Mouse (Mus musculus): Measurements from ENCODE around the gene Shank3. TPM values are rescaled to one million over a fixed set of nuclear protein-coding genes. Genes with fewer than 3 reads are reported as not detected.

The Shank3 gene
- polyA plus RNA-seq, 1 experiment from 2014 or later = 0.70 TPM

DNA sequence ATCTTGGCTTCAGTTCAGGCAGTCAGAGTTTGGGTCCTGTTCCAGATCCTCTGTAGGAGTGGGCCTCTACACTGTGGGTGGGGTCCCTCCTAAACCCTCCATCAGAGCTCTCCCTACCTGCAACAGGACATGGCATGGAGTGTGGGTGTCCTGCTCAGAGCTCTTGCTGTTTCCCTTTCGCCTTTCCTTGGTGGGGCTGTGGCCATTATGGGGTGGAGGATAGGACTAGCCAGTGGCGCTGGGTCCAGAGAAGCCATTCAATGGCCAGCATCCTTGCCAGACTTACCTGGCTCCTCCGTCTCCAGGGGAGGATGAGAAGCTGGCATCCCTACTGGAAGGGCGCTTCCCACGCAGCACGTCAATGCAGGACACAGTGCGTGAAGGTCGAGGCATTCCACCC is 47.9 kb downstream of the Shank3 start:
- H3K4me3 ChIP-seq (ENCODE audit: low read length) = peak overlapping the region; percentile 34
- WGBS = 60% methylated on average over 8 of the region's 8 CpGs
- peak overlapping the region; percentile 54 for H3K4me2 ChIP-seq (ENCODE audit: low read depth, low read length)
- H3K4me1 ChIP-seq (ENCODE audit: control insufficient read depth, insufficient read depth, low read length) = no peaks in the 10 kb centered on the region
- H3K9ac ChIP-seq (ENCODE audit: low read depth, low read length) = no peak overlapping the region; the same call in 1 of the 2 replicates
- 0 out of 2 replicates have a peak, but pooled peaks have one; percentile 18 for ATAC-seq
- H3K27me3 ChIP-seq (replicated peaks; ENCODE audit: control insufficient read depth, insufficient read depth, low read length) = peaks cover 17% of the 10 kb centered on the region; the same call in 1 of the 2 replicates
- no peaks in the 10 kb centered on the region for H3K9me3 ChIP-seq (ENCODE audit: control insufficient read depth, low read length)
- H3K27ac ChIP-seq (ENCODE audit: low read length) = no peak overlapping the region
- H3K36me3 ChIP-seq (ENCODE audit: control insufficient read depth, insufficient read depth, low read length) = no peaks in the 10 kb centered on the region

DNA sequence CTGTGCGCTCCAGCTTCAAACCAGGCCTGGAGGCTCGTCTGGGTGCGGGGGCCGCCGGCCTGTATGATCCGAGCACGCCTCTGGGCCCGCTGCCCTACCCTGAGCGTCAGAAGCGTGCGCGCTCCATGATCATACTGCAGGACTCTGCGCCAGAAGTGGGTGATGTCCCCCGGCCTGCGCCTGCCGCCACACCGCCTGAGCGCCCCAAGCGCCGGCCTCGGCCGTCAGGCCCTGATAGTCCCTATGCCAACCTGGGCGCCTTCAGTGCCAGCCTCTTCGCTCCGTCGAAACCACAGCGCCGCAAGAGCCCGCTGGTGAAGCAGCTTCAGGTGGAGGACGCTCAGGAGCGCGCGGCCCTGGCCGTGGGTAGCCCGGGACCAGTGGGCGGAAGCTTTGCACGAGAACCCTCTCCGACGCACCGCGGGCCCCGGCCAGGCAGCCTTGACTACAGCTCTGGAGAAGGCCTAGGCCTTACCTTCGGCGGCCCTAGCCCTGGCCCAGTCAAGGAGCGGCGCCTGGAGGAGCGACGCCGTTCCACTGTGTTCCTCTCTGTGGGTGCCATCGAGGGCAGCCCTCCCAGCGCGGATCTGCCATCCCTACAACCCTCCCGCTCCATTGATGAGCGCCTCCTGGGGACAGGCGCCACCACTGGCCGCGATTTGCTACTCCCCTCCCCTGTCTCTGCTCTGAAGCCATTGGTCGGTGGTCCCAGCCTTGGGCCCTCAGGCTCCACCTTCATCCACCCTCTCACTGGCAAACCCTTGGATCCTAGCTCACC is 48.6 kb downstream of the Shank3 start:
- Histone ChIP-seq H3K27me3 (replicated peaks; ENCODE audit: control insufficient read depth, insufficient read depth, low read length) (peaks cover 17% of the 10 kb centered on the region; the same call in 1 of the 2 replicates), H3K9ac (ENCODE audit: low read depth, low read length) (peak overlapping the region; percentile 40), H3K4me2 (ENCODE audit: low read depth, low read length) (peak overlapping the region; percentile 54), H3K36me3 (ENCODE audit: control insufficient read depth, insufficient read depth, low read length) (no peaks in the 10 kb centered on the region), H3K4me3 (ENCODE audit: low read length) (peak overlapping the region; percentile 34), H3K4me1 (ENCODE audit: control insufficient read depth, insufficient read depth, low read length) (no peaks in the 10 kb centered on the region), H3K9me3 (ENCODE audit: control insufficient read depth, low read length) (no peaks in the 10 kb centered on the region), H3K27ac (ENCODE audit: low read length) (no peak overlapping the region)
- peak; percentile 58 for ATAC-seq
- 24% methylated on average over 58 of the region's 58 CpGs for WGBS

DNA sequence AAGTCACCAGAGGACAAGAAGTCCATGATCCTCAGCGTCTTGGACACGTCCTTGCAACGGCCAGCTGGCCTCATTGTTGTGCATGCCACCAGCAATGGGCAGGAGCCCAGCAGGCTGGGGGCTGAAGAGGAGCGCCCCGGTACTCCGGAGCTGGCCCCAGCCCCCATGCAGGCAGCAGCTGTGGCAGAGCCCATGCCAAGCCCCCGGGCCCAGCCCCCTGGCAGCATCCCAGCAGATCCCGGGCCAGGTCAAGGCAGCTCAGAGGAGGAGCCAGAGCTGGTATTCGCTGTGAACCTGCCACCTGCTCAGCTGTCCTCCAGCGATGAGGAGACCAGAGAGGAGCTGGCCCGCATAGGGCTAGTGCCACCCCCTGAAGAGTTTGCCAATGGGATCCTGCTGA is 49.4 kb downstream of the Shank3 start:
- Histone ChIP-seq H3K9ac (ENCODE audit: low read depth, low read length) (no peak overlapping the region), H3K27ac (ENCODE audit: low read length) (no peak overlapping the region), H3K36me3 (ENCODE audit: control insufficient read depth, insufficient read depth, low read length) (no peaks in the 10 kb centered on the region), H3K4me2 (ENCODE audit: low read depth, low read length) (0 out of 2 replicates have a peak overlapping the region, but pooled peaks have one; percentile 54), H3K9me3 (ENCODE audit: control insufficient read depth, low read length) (no peaks in the 10 kb centered on the region), H3K4me1 (ENCODE audit: control insufficient read depth, insufficient read depth, low read length) (no peaks in the 10 kb centered on the region), H3K4me3 (ENCODE audit: low read length) (no peak overlapping the region), H3K27me3 (replicated peaks; ENCODE audit: control insufficient read depth, insufficient read depth, low read length) (peaks cover 17% of the 10 kb centered on the region; the same call in 1 of the 2 replicates)
- 49% methylated on average over 11 of the region's 11 CpGs for WGBS
- 0 out of 2 replicates have a peak, but pooled peaks have one; percentile 21 for ATAC-seq

DNA sequence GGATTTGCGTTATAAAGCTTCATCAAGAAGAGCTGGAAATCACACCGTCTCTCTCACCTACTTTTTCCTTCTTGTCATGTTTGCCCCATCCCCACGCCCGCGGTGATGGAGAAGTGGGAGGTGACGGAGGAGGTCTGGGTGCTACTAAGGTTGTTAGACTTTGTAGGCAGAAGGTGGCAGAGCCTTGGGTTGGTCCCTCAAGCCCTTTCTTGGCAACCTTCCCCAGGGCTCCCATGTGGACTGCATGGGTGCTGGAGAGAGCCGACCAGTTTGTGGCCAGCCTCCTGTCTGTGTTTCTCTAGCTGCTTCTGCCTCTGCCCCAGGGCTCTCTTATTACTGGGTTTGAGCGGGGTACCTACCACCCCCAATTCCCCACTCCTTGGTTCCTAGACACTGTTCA is 51.1 kb downstream of the Shank3 start:
- H3K27ac ChIP-seq (ENCODE audit: low read length) = no peak overlapping the region
- no peak overlapping the region for H3K9ac ChIP-seq (ENCODE audit: low read depth, low read length)
- H3K4me2 ChIP-seq (ENCODE audit: low read depth, low read length) = no peak overlapping the region
- H3K36me3 ChIP-seq (ENCODE audit: control insufficient read depth, insufficient read depth, low read length) = no peaks in the 10 kb centered on the region
- no peak overlapping the region for H3K4me3 ChIP-seq (ENCODE audit: low read length)
- no peaks in the 10 kb centered on the region for H3K4me1 ChIP-seq (ENCODE audit: control insufficient read depth, insufficient read depth, low read length)
- peaks cover 17% of the 10 kb centered on the region; the same call in 1 of the 2 replicates for H3K27me3 ChIP-seq (replicated peaks; ENCODE audit: control insufficient read depth, insufficient read depth, low read length)
- 92% methylated on average over 8 of the region's 8 CpGs for WGBS
- no peak for ATAC-seq
- no peaks in the 10 kb centered on the region for H3K9me3 ChIP-seq (ENCODE audit: control insufficient read depth, low read length)

- H3K4me1 ChIP-seq (ENCODE audit: control insufficient read depth, insufficient read depth, low read length) = no peaks in the 10 kb centered on the region
- H3K36me3 ChIP-seq (ENCODE audit: control insufficient read depth, insufficient read depth, low read length) = no peaks in the 10 kb centered on the region
- H3K9ac ChIP-seq (ENCODE audit: low read depth, low read length) = no peak overlapping the region
- no peak overlapping the region for H3K4me2 ChIP-seq (ENCODE audit: low read depth, low read length)
- no peaks in the 10 kb centered on the region for H3K9me3 ChIP-seq (ENCODE audit: control insufficient read depth, low read length)
- ATAC-seq = no peak
- peaks cover 17% of the 10 kb centered on the region; the same call in 1 of the 2 replicates for H3K27me3 ChIP-seq (replicated peaks; ENCODE audit: control insufficient read depth, insufficient read depth, low read length)
- WGBS = 84% methylated on average over 1 of the region's 1 CpGs
- no peak overlapping the region for H3K4me3 ChIP-seq (ENCODE audit: low read length)
- H3K27ac ChIP-seq (ENCODE audit: low read length) = no peak overlapping the region
These were observed 52.3 kb downstream of the Shank3 start for GRCm38 (mm10) chr15:89551733-89552132.

DNA sequence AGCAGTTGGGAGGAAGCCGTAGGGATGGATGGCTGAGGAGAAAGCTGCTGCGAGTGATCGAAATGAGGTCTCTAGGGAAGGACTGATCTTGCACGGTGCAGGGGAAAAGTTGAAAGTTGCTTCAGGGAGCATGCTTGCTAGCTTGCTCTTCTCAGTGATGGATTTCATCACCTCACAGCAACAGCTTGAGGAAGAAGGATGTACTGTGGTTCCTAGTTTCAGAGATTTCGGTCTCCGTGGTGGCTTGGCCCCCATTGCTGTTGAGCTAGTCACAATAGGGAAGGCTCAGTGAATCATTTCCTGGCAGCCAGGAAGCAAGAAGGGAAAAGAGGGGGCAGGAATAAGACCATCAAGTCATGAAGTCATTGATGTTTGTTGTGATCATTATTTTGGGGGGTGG is 56.2 kb downstream of the Shank3 start:
- no peak overlapping the region for H3K4me2 ChIP-seq (ENCODE audit: low read depth, low read length)
- H3K9ac ChIP-seq (ENCODE audit: low read depth, low read length) = no peak overlapping the region
- H3K9me3 ChIP-seq (ENCODE audit: control insufficient read depth, low read length) = no peaks in the 10 kb centered on the region
- H3K4me1 ChIP-seq (ENCODE audit: control insufficient read depth, insufficient read depth, low read length) = peaks cover 13% of the 10 kb centered on the region; the same call in 1 of the 2 replicates
- 88% methylated on average over 6 of the region's 6 CpGs for WGBS
- no peak overlapping the region for H3K27ac ChIP-seq (ENCODE audit: low read length)
- H3K27me3 ChIP-seq (replicated peaks; ENCODE audit: control insufficient read depth, insufficient read depth, low read length) = peaks cover 21% of the 10 kb centered on the region
- no peaks in the 10 kb centered on the region for H3K36me3 ChIP-seq (ENCODE audit: control insufficient read depth, insufficient read depth, low read length)
- no peak for ATAC-seq
- H3K4me3 ChIP-seq (ENCODE audit: low read length) = no peak overlapping the region

- peak; percentile 39; the same call in 1 of the 2 replicates for ATAC-seq
- H3K27ac ChIP-seq (ENCODE audit: low read length) = no peak overlapping the region
- H3K9me3 ChIP-seq (ENCODE audit: control insufficient read depth, low read length) = no peaks in the 10 kb centered on the region
- H3K9ac ChIP-seq (ENCODE audit: low read depth, low read length) = no peak overlapping the region
- peaks cover 13% of the 10 kb centered on the region; the same call in 1 of the 2 replicates for H3K4me1 ChIP-seq (ENCODE audit: control insufficient read depth, insufficient read depth, low read length)
- H3K4me3 ChIP-seq (ENCODE audit: low read length) = peak overlapping the region; percentile 5; the same call in 1 of the 2 replicates
- H3K36me3 ChIP-seq (ENCODE audit: control insufficient read depth, insufficient read depth, low read length) = no peaks in the 10 kb centered on the region
- H3K27me3 ChIP-seq (replicated peaks; ENCODE audit: control insufficient read depth, insufficient read depth, low read length) = peaks cover 21% of the 10 kb centered on the region
- peak overlapping the region; percentile 27; the same call in 1 of the 2 replicates for H3K4me2 ChIP-seq (ENCODE audit: low read depth, low read length)
- WGBS = 31% methylated on average over 23 of the region's 23 CpGs
These were observed 57.2 kb downstream of the Shank3 start for GRCm38 (mm10) chr15:89556401-89557178.

GRCm38 (mm10) chr15:89557179-89557995 is 58.0 kb downstream of the Shank3 start:
- Histone ChIP-seq H3K27ac (ENCODE audit: low read length) (no peak overlapping the region), H3K9ac (ENCODE audit: low read depth, low read length) (no peak overlapping the region), H3K4me1 (ENCODE audit: control insufficient read depth, insufficient read depth, low read length) (peaks cover 13% of the 10 kb centered on the region; the same call in 1 of the 2 replicates), H3K9me3 (ENCODE audit: control insufficient read depth, low read length) (no peaks in the 10 kb centered on the region), H3K4me3 (ENCODE audit: low read length) (peak overlapping the region; percentile 12), H3K36me3 (ENCODE audit: control insufficient read depth, insufficient read depth, low read length) (no peaks in the 10 kb centered on the region), H3K4me2 (ENCODE audit: low read depth, low read length) (peak overlapping the region; percentile 40), H3K27me3 (replicated peaks; ENCODE audit: control insufficient read depth, insufficient read depth, low read length) (peaks cover 21% of the 10 kb centered on the region)
- peak; percentile 30; the same call in 1 of the 2 replicates for ATAC-seq
- WGBS = 12% methylated on average over 36 of the region's 40 CpGs

Data from intestine, embryonic 16.5 days (tissue).